Mouse (Mus musculus): ENCODE measurements around the gene Adgrf4. TPM values are rescaled to one million over a fixed set of nuclear protein-coding genes. Genes with fewer than 3 reads are reported as not detected.

Adgrf4 gene
- polyA plus RNA-seq, 1 experiment from 2014 or later: 0.46 TPM

GRCm38 (mm10) chr17:42643416-42643815 lies 48.7 kb downstream of the Adgrf4 start:
- H3K27me3 ChIP-seq: no peaks in the 10 kb centered on the region
- no peak for TF ChIP-seq CTCF (IDR thresholded peaks at IDR 0.05)
- POLR2A ChIA-PET: no interaction called here
- CTCF ChIA-PET: interaction anchor here (1.0 kb wide), 1 partner anchor 16 kb away, joined by 3 read pairs; no protein-coding TSS in a partner anchor
- in situ Hi-C loops (cut with MboI; ENCODE audit: low pct_unique_long_range_greater_than_20kb): no loop called here
- no peak for DNase-seq (ENCODE audit: low read depth, low spot score)
- ATAC-seq: no peak

GRCm38 (mm10) chr17:42630206-42630605 lies 61.9 kb downstream of the Adgrf4 start:
- ChIA-PET CTCF (interaction anchor here (1.3 kb wide), 1 partner anchor 151 kb away, joined by 3 read pairs; no protein-coding TSS in a partner anchor), POLR2A (no interaction called here)
- no peaks in the 10 kb centered on the region for H3K27me3 ChIP-seq
- DNase-seq (ENCODE audit: low read depth, low spot score) (no peak), ATAC-seq (no peak)
- no peak for TF ChIP-seq CTCF (IDR thresholded peaks at IDR 0.05)
- in situ Hi-C loops (cut with MboI; ENCODE audit: low pct_unique_long_range_greater_than_20kb): no loop called here

- ATAC-seq (peak; percentile 93), DNase-seq (ENCODE audit: low read depth, low spot score) (no peak)
- no peaks in the 10 kb centered on the region for H3K27me3 ChIP-seq
- ChIA-PET POLR2A (no interaction called here), CTCF (interaction anchor here (0.6 to 2.1 kb wide), 23 partner anchors 9 to 1107 kb away, joined by 3 to 15 read pairs (median 3); no protein-coding TSS in a partner anchor)
- in situ Hi-C loops (cut with MboI; ENCODE audit: low pct_unique_long_range_greater_than_20kb): loop anchor here (25.0 kb wide), 1 partner anchor 1601 kb away; no protein-coding TSS in a partner anchor
- peak; percentile 76 for TF ChIP-seq CTCF (IDR thresholded peaks at IDR 0.05)
Observed at GRCm38 (mm10) chr17:42613043-42613737, 78.9 kb downstream of the Adgrf4 start.

- DNase-seq (ENCODE audit: low read depth, low spot score) (no peak), ATAC-seq (no peak)
- in situ Hi-C loops (cut with MboI; ENCODE audit: low pct_unique_long_range_greater_than_20kb): loop anchor here (25.0 kb wide), 1 partner anchor 1599 kb away; no protein-coding TSS in a partner anchor
- TF ChIP-seq CTCF (IDR thresholded peaks at IDR 0.05): no peak
- CTCF ChIA-PET: no interaction called here
- POLR2A ChIA-PET: no interaction called here
- no peaks in the 10 kb centered on the region for H3K27me3 ChIP-seq
Observed at GRCm38 (mm10) chr17:42611295-42611694, 80.8 kb downstream of the Adgrf4 start, which contains the start of gene Opn5. Gene Opn5 (minus strand): TSS chr17:42611395.

GRCm38 (mm10) chr17:42608270-42608669 lies 83.8 kb downstream of the Adgrf4 start:
- DNase-seq (ENCODE audit: low read depth, low spot score): no peak
- H3K27me3 ChIP-seq: no peaks in the 10 kb centered on the region
- ChIA-PET CTCF (interaction anchor here (1.0 kb wide), 1 partner anchor 31 kb away, joined by 3 read pairs; no protein-coding TSS in a partner anchor), POLR2A (interaction anchor here (0.6 kb wide), 1 partner anchor 1410 kb away, joined by 4 read pairs; no protein-coding TSS in a partner anchor)
- in situ Hi-C loops (cut with MboI; ENCODE audit: low pct_unique_long_range_greater_than_20kb): loop anchor here (5.0 to 25.0 kb wide), 2 partner anchors 1101 to 1596 kb away; no protein-coding TSS in a partner anchor
- TF ChIP-seq CTCF (IDR thresholded peaks at IDR 0.05): no peak
- no peak for ATAC-seq

Other genes with a start within 250 kb of the Adgrf4 start
- 0.46 TPM for gene Opn5, start 80.9 kb downstream of the Adgrf4 start, polyA plus RNA-seq (2021)
- 0.33 TPM for gene Adgrf2, start 49.9 kb upstream of the Adgrf4 start, polyA plus RNA-seq (2021)
- gene Cd2ap, start 184.4 kb upstream of the Adgrf4 start, polyA plus RNA-seq (2021): 110 TPM

Measured in Patski (cell line).